Mouse (Mus musculus): ENCODE results near the gene Rbpms2. TPM values are rescaled to one million over a fixed set of nuclear protein-coding genes. Genes with fewer than 3 reads are reported as not detected.

Gene Rbpms2
- polyA plus RNA-seq, 1 experiment from 2014 or later = 34.8 TPM

DNA sequence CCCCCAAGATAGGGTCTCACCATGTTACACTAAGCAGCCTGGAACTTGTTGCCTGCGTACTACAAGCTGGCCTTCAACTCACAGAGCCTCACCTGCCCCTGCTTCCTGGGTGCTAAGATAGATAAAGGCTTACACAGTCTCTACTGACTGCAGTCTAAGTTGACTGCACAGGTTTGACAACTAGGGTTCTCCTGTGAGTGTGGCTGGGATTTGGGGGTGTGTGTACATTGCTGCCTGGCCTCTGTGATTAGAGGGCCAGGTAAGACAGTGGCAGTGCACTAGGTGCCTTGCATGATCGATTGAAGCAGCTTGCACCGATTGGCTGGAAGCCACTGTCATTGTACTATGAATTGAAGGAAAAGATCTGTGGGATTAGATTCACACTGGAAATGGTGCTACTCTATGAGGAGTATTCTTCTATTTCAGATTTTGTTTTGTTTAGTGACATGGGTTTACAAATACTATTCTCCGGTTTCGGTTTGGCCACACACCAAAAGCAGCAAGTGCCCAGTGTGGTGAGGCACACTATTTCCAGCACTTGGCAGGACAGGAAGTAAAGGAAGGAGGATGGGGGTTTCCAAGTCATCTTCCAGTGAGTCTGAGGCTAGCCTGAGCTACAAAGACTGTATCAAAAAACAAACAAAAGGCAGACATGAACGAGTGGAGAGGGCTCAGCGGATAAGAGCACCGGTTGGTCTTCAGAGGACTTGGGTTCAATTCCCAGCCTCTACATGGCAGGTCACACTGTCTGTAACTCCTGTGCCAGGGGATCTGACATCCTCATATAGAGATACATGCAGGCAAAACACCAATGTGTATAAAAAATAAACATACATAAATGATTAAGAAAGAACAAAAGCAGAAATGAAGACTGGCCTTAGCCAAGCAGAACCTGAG, 46.3 kb downstream of the Rbpms2 start:
- H3K4me1 ChIP-seq (replicated peaks; ENCODE audit: control insufficient read depth, insufficient read depth, low read length) = peaks cover 43% of the 10 kb centered on the region
- ATAC-seq (replicated peaks; ENCODE audit: low FRiP score) = peak; percentile 29
- no peaks in the 10 kb centered on the region for H3K36me3 ChIP-seq (ENCODE audit: control insufficient read depth, insufficient read depth, low read length)
- peak overlapping the region; percentile 57 for H3K9ac ChIP-seq (ENCODE audit: low read depth, low read length)
- no peaks in the 10 kb centered on the region for H3K27me3 ChIP-seq (replicated peaks; ENCODE audit: control insufficient read depth, insufficient read depth, low read length)
- no peak overlapping the region; the same call in 1 of the 2 replicates for H3K27ac ChIP-seq (ENCODE audit: low read depth, low read length)
- no peaks in the 10 kb centered on the region for H3K9me3 ChIP-seq (ENCODE audit: control insufficient read depth, low read length)
- DNase-seq (ENCODE audit: low spot score) = no peak
- peak overlapping the region; percentile 80 for H3K4me3 ChIP-seq (ENCODE audit: low read depth, low read length)
- WGBS = 48% methylated on average over 8 of the region's 8 CpGs
- peak overlapping the region; percentile 83 for H3K4me2 ChIP-seq

DNA sequence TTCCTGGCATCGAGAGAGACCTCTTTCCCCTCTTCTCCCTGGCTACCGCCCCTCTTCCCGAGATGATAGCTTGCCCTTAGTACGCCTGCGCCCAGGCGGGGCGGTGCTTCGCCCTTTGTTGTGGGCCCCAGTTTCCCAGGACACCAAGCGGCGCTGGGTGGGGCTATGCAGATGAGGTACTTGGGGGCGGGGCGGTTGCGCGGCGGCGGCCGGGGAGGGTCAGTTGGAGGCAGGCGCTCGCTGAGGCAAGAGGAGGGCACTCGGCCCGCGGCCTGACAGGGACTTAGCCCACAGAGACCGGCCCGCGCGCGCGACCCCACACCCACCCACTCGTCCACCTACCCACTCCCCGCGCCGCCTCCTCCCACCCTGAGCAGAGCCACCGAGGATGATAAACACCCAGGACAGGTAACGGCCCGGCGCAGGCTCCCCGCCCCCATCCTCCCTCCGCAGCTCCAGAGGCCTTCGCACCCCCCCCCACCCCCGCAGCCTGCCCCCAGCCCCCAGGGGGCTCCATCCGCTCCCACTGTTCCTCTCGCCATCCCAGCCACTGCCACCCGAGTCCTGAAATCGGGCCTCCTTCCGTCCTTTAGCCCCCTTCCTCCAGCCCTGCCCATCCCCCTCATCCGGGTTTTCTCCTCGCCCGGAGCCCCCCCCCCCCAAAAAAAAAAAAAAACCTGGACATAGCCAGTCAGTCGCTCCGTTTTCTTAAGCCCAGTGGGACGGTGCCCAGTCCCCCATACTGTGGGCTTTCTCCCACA, 47.1 kb downstream of the Rbpms2 start:
- Histone ChIP-seq H3K4me3 (ENCODE audit: low read depth, low read length) (peak overlapping the region; percentile 80), H3K36me3 (ENCODE audit: control insufficient read depth, insufficient read depth, low read length) (no peaks in the 10 kb centered on the region), H3K27ac (ENCODE audit: low read depth, low read length) (no peak overlapping the region), H3K9me3 (ENCODE audit: control insufficient read depth, low read length) (no peaks in the 10 kb centered on the region), H3K4me2 (peak overlapping the region; percentile 83), H3K27me3 (replicated peaks; ENCODE audit: control insufficient read depth, insufficient read depth, low read length) (no peaks in the 10 kb centered on the region), H3K4me1 (replicated peaks; ENCODE audit: control insufficient read depth, insufficient read depth, low read length) (peaks cover 47% of the 10 kb centered on the region), H3K9ac (ENCODE audit: low read depth, low read length) (peak overlapping the region; percentile 78)
- DNase-seq (ENCODE audit: low spot score) (peak; percentile 99), ATAC-seq (replicated peaks; ENCODE audit: low FRiP score) (peak; percentile 98)
- 0% methylated on average over 50 of the region's 51 CpGs for WGBS

DNA sequence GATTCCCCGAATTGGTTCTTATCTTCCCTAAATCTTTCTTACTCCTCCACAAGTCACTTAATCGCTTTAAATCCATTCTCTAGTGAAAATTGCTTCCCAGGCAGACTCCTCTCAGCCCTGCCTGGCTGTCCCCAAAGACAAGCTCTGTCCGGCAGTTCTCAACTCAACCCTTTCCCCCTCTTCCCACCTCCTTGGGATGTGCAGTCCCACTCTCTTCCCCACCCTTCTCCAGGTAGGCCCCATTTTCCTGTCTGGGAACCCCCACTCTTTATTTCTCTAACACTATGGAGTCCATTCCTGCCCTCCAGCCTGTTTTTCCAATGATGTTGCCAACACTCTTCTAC, 47.6 kb downstream of the Rbpms2 start:
- Histone ChIP-seq H3K9ac (ENCODE audit: low read depth, low read length) (peak overlapping the region; percentile 78), H3K27ac (ENCODE audit: low read depth, low read length) (no peak overlapping the region), H3K4me1 (replicated peaks; ENCODE audit: control insufficient read depth, insufficient read depth, low read length) (peaks cover 47% of the 10 kb centered on the region), H3K27me3 (replicated peaks; ENCODE audit: control insufficient read depth, insufficient read depth, low read length) (no peaks in the 10 kb centered on the region), H3K9me3 (ENCODE audit: control insufficient read depth, low read length) (no peaks in the 10 kb centered on the region), H3K4me3 (ENCODE audit: low read depth, low read length) (peak overlapping the region; percentile 80), H3K36me3 (ENCODE audit: control insufficient read depth, insufficient read depth, low read length) (no peaks in the 10 kb centered on the region), H3K4me2 (peak overlapping the region; percentile 83)
- WGBS = 13% methylated on average over 3 of the region's 3 CpGs
- DNase-seq (ENCODE audit: low spot score) (no peak), ATAC-seq (replicated peaks; ENCODE audit: low FRiP score) (no peak)

DNA sequence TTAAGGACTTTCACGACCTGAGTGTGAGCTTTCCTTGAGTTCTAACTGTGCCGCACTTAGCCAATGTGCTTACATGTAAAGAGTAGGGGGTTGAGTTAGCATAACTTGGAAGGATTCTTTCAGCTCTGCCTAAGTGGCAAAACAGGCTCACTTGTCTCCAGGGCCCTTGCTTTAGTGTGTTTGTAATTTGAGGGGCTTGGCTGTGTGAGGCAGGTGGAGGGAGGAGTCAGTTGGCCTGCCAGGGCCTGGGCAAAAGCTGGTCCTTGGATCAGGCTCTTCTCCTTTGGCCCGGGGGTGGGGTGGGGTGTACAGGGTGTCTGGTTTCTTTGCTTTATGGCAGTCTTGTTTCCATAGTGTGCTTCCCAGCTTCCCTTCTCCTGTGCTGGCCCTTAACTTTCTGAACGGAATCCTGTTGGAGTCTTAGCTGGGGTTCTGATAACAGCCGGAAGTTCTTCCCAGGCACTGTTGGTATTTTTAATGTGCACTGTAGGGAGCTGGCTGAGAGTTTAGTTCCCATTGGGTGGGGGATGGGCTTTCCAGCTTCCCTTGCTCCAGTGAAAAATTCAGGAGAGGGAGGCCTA, 49.8 kb downstream of the Rbpms2 start:
- DNase-seq (ENCODE audit: low spot score) (no peak), ATAC-seq (replicated peaks; ENCODE audit: low FRiP score) (no peak)
- H3K9ac ChIP-seq (ENCODE audit: low read depth, low read length) = peak overlapping the region; percentile 28; the same call in 1 of the 2 replicates
- H3K9me3 ChIP-seq (ENCODE audit: control insufficient read depth, low read length) = no peaks in the 10 kb centered on the region
- peak overlapping the region; percentile 43 for H3K27ac ChIP-seq (ENCODE audit: low read depth, low read length)
- 0 out of 2 replicates have a peak overlapping the region, but pooled peaks have one; percentile 20 for H3K4me3 ChIP-seq (ENCODE audit: low read depth, low read length)
- H3K36me3 ChIP-seq (ENCODE audit: control insufficient read depth, insufficient read depth, low read length) = no peaks in the 10 kb centered on the region
- 41% methylated on average over 5 of the region's 5 CpGs for whole genome bisulfite sequencing
- no peaks in the 10 kb centered on the region for H3K27me3 ChIP-seq (replicated peaks; ENCODE audit: control insufficient read depth, insufficient read depth, low read length)
- H3K4me2 ChIP-seq = peak overlapping the region; percentile 83
- H3K4me1 ChIP-seq (replicated peaks; ENCODE audit: control insufficient read depth, insufficient read depth, low read length) = peaks cover 52% of the 10 kb centered on the region

DNA sequence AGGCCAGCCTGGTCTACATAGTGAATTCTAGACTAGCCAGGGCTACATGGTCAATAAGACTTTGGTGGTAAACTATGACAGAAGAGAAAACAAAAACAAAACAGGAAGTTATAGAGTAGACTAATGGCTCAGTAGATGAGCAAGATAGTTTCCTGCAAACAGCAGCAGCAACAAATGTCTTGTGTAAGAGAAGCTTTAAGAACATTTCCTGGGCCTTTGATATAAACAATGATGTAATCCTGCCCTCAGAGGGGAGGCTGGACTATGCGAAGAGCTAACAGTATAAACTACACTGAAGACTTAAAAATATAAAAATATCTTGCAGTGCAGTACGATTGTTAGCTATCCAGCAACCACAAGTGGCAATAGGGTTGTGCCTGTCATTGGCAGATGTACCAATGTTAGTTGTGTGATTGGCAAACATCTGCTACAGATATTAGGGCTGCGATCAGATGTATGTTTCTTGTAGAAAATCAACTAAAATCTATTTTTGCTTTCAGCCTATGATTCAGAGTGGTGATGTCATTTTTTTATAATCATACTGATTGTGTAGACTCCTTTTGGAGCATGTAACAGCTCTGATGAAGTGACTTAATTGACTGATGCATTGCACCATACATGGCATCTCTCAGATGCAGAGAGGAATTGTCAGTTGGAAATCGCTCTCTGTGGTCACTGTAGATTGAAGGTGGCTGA, 51.6 kb downstream of the Rbpms2 start:
- H3K4me1 ChIP-seq (replicated peaks; ENCODE audit: control insufficient read depth, insufficient read depth, low read length) = peaks cover 50% of the 10 kb centered on the region
- H3K9me3 ChIP-seq (ENCODE audit: control insufficient read depth, low read length) = no peaks in the 10 kb centered on the region
- ATAC-seq (replicated peaks; ENCODE audit: low FRiP score) = no peak
- no peak overlapping the region for H3K4me3 ChIP-seq (ENCODE audit: low read depth, low read length)
- 77% methylated on average over 4 of the region's 4 CpGs for WGBS
- H3K27ac ChIP-seq (ENCODE audit: low read depth, low read length) = no peak overlapping the region
- H3K9ac ChIP-seq (ENCODE audit: low read depth, low read length) = no peak overlapping the region
- no peaks in the 10 kb centered on the region for H3K27me3 ChIP-seq (replicated peaks; ENCODE audit: control insufficient read depth, insufficient read depth, low read length)
- no peak for DNase-seq (ENCODE audit: low spot score)
- no peaks in the 10 kb centered on the region for H3K36me3 ChIP-seq (ENCODE audit: control insufficient read depth, insufficient read depth, low read length)
- H3K4me2 ChIP-seq = no peak overlapping the region

DNA sequence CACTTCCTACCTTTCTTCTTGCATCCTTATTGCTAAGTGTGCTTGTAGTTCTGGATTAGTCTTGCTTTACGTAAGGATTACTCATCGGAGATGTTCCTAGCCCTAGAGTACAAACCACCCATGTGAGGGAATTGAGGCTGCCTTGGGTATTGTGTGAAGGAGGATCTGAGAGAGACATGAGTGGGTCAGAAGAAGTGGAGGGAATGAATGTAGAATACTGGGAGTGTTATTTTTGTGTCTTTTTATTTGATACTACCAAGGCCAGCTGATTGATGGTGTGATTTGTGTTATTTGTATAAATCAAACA, 52.1 kb downstream of the Rbpms2 start:
- no peaks in the 10 kb centered on the region for H3K27me3 ChIP-seq (replicated peaks; ENCODE audit: control insufficient read depth, insufficient read depth, low read length)
- no peak overlapping the region for H3K4me2 ChIP-seq
- DNase-seq (ENCODE audit: low spot score) = no peak
- H3K36me3 ChIP-seq (ENCODE audit: control insufficient read depth, insufficient read depth, low read length) = peaks cover 4% of the 10 kb centered on the region; the same call in 1 of the 2 replicates
- no peak for ATAC-seq (replicated peaks; ENCODE audit: low FRiP score)
- no peak overlapping the region for H3K27ac ChIP-seq (ENCODE audit: low read depth, low read length)
- H3K9ac ChIP-seq (ENCODE audit: low read depth, low read length) = no peak overlapping the region
- H3K4me3 ChIP-seq (ENCODE audit: low read depth, low read length) = no peak overlapping the region
- H3K9me3 ChIP-seq (ENCODE audit: control insufficient read depth, low read length) = no peaks in the 10 kb centered on the region
- WGBS = 86% methylated on average over 2 of the region's 2 CpGs
- H3K4me1 ChIP-seq (replicated peaks; ENCODE audit: control insufficient read depth, insufficient read depth, low read length) = peaks cover 49% of the 10 kb centered on the region

DNA sequence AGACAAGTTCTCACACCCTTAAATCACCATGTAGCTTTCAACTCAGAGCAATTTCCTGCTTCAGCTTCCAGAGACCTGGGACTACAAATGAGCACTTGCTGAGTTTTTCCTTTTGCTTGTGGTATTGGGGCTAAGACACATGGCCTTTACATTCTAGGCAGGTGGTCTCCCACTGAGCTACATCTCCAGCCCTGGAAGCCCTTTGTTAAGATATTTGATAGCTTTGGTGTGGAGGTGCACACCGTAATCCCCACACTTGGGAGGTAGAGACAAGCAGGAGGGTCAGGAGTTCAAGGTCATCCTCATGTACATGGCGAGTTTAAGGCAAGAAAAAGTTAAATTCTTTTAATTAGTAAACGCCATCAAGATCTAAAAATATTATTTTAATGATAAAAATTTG, 52.7 kb downstream of the Rbpms2 start:
- DNase-seq (ENCODE audit: low spot score) (no peak), ATAC-seq (replicated peaks; ENCODE audit: low FRiP score) (no peak)
- Histone ChIP-seq H3K9ac (ENCODE audit: low read depth, low read length) (no peak overlapping the region), H3K27ac (ENCODE audit: low read depth, low read length) (no peak overlapping the region), H3K4me3 (ENCODE audit: low read depth, low read length) (no peak overlapping the region), H3K36me3 (ENCODE audit: control insufficient read depth, insufficient read depth, low read length) (peaks cover 4% of the 10 kb centered on the region; the same call in 1 of the 2 replicates), H3K9me3 (ENCODE audit: control insufficient read depth, low read length) (no peaks in the 10 kb centered on the region), H3K27me3 (replicated peaks; ENCODE audit: control insufficient read depth, insufficient read depth, low read length) (no peaks in the 10 kb centered on the region), H3K4me2 (no peak overlapping the region), H3K4me1 (replicated peaks; ENCODE audit: control insufficient read depth, insufficient read depth, low read length) (peaks cover 47% of the 10 kb centered on the region)
- WGBS = 83% methylated on average over 3 of the region's 3 CpGs

DNA sequence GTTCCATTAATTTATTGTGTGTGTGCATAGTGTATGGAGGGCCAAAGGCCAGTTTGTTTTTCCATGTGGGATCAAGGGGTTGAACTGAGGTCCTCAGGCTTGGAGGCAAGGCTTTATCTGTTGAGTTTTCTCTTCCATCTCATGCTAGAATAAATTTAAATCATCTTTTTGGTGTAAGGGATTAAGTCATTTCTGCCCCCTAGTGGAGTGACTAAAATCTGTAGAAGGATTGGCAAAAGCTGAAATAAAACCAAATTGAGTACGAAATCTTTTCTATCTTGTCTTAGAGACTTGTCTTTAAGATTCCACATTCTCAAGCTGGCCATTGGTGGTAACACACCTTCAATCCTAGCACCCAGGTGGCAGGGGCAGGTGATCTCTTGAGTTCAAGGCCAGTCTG, 53.5 kb downstream of the Rbpms2 start:
- Histone ChIP-seq H3K4me2 (no peak overlapping the region), H3K4me3 (ENCODE audit: low read depth, low read length) (no peak overlapping the region), H3K4me1 (replicated peaks; ENCODE audit: control insufficient read depth, insufficient read depth, low read length) (peaks cover 39% of the 10 kb centered on the region), H3K9ac (ENCODE audit: low read depth, low read length) (no peak overlapping the region), H3K36me3 (ENCODE audit: control insufficient read depth, insufficient read depth, low read length) (peaks cover 6% of the 10 kb centered on the region; the same call in 1 of the 2 replicates), H3K27ac (ENCODE audit: low read depth, low read length) (no peak overlapping the region), H3K27me3 (replicated peaks; ENCODE audit: control insufficient read depth, insufficient read depth, low read length) (no peaks in the 10 kb centered on the region), H3K9me3 (ENCODE audit: control insufficient read depth, low read length) (no peaks in the 10 kb centered on the region)
- 84% methylated on average over 1 of the region's 1 CpGs for WGBS
- DNase-seq (ENCODE audit: low spot score) = no peak
- no peak for ATAC-seq (replicated peaks; ENCODE audit: low FRiP score)
